In the genomic region with DNA sequence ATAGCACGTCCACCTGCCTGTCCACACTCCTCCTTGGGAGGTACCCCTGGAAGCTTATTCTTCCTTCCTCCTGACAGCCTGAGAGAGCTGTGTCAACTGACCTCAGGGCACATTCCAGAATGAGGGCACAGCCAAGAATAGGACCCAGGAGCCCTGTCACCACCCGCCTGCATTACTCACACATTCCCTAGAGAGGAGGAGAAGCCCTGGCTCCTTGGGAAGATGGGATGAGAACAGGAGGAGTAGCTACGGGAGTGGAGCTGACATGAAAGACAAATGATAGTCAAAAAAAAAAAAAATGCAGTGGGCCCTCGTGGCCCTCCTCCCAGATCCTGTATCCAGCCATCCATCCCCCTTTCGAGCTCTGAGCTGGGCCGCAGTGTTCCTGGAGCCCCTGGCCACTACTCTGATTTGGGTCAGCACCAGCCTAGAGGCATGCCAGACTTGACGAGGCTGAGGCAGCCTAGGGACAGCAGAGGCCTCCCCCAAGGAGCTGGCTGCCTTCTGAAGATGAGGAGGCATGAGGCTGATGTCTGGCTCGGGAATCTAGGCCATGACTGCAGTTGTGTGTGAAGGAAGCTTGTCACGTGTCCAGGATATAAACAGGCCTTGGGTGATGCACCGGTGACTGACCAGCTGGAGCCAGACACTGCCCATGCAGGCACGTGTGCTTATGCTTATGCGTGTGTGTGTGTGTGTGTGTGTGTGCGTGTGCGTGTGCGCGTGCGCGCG, we compare ENCODE assay signal across 9 mouse cellular contexts. TPM values are rescaled to one million over a fixed set of nuclear protein-coding genes. Genes with fewer than 3 reads are reported as not detected.
A peak's percentile ranks its signal among the peaks of the same experiment; 100 is the strongest.
DNase-seq lines count a peak whose midpoint lies in the region; ATAC-seq and TF ChIP-seq lines count a peak whose summit lies in the region.
"Had no signal": no experiment of that assay in that cellular context is flagged by ENCODE, and none has a peak within 500 bp of the region (broad histone marks: within the 10 kb centered on the region; RNA-seq: fewer than 3 reads in every experiment).

No protein-coding gene starts in this region.

- no peaks in the 10 kb centered on the region for H3K36me3 ChIP-seq in kidney, embryonic 15.5 days
- no peaks in the 10 kb centered on the region for H3K36me3 ChIP-seq in limb, embryonic 10.5 days

- no peak for TF ChIP-seq POLR2A in cerebellum, adult 2 months (IDR thresholded peaks at IDR 0.05; ENCODE audit: borderline replicate concordance, insufficient read depth, low read length)

- no peaks in the 10 kb centered on the region for H3K9me3 ChIP-seq in kidney, embryonic 15.5 days (replicated peaks)
- H3K9me3 ChIP-seq in limb, embryonic 10.5 days (replicated peaks), result no peaks in the 10 kb centered on the region

- H3K4me3 ChIP-seq in cerebellum, adult 2 months (replicated peaks; ENCODE audit: insufficient read depth, low read depth, low read length), result no peak overlapping the region
- no peak overlapping the region for H3K4me3 ChIP-seq in kidney, embryonic 15.5 days (replicated peaks)
- no peak overlapping the region for H3K4me3 ChIP-seq in limb, embryonic 10.5 days

- H3K27me3 ChIP-seq in cerebellum, adult 2 months (ENCODE audit: control insufficient read depth, insufficient read depth, low read length), result no peaks in the 10 kb centered on the region
- H3K27me3 ChIP-seq in kidney, embryonic 15.5 days, result no peaks in the 10 kb centered on the region; the same call in 1 of the 2 replicates
- no peaks in the 10 kb centered on the region for H3K27me3 ChIP-seq in limb, embryonic 10.5 days (ENCODE audit: low read depth, poor library complexity, severe bottlenecking)

- ATAC-seq in kidney, embryonic 15.5 days (replicated peaks; ENCODE audit: low FRiP score), result 0 out of 2 replicates have a peak, but pooled peaks have one; percentile 19
- ATAC-seq: midbrain, embryonic 16.5 days had no signal

- H3K27ac ChIP-seq in cerebellum, adult 2 months (ENCODE audit: insufficient read depth, low read length), result peak overlapping the region; percentile 57
- H3K27ac ChIP-seq in kidney, embryonic 15.5 days, result 0 out of 2 replicates have a peak overlapping the region, but pooled peaks have one; percentile 30
- H3K27ac ChIP-seq in limb, embryonic 10.5 days, result 0 out of 2 replicates have a peak overlapping the region, but pooled peaks have one; percentile 16

- H3K4me2 ChIP-seq in kidney, embryonic 15.5 days, result no peak overlapping the region

- peak in 1 of 2 experiments; percentile 64 for DNase-seq in cerebellum, adult 2 months
- no peak for DNase-seq in cerebellum, postnatal 4 days (ENCODE audit: low spot score in 2 of 2)
- no peak for DNase-seq in kidney, adult 8-10 months
- DNase-seq in brain, adult 2 months (ENCODE audit: low read depth, low spot score), result peak; percentile 86
- no peak for DNase-seq in limb, embryonic 10.5 days (ENCODE audit: low spot score)
- no peak for DNase-seq in right cerebral cortex, postnatal 14 days
- DNase-seq in layer of hippocampus, adult 9-10 months (ENCODE audit: low spot score), result no peak

- peaks cover 39% of the 10 kb centered on the region for H3K4me1 ChIP-seq in cerebellum, adult 2 months (ENCODE audit: control insufficient read depth, insufficient read depth, low read length)
- H3K4me1 ChIP-seq in kidney, embryonic 15.5 days, result peaks cover 13% of the 10 kb centered on the region
- peaks cover 33% of the 10 kb centered on the region for H3K4me1 ChIP-seq in limb, embryonic 10.5 days

- WGBS in cerebellum, adult 2 months, result 54% methylated on average over 19 of the region's 19 CpGs
- 63% methylated on average over 19 of the region's 19 CpGs for WGBS in kidney, embryonic 15.5 days
- WGBS in limb, embryonic 10.5 days, result 76% methylated on average over 19 of the region's 19 CpGs

- TF ChIP-seq CTCF in cerebellum, adult 2 months (IDR thresholded peaks at IDR 0.05; ENCODE audit: borderline replicate concordance, insufficient read depth, low read depth, low read length), result no peak

- no peak overlapping the region for H3K9ac ChIP-seq in kidney, embryonic 15.5 days

RNA-seq across cellular contexts. Expression of a gene that starts 13.8 kb away (rescaled TPM):
- polyA plus RNA-seq in cerebellum, adult 2 months (2012; rRNA removed), result 0.75 and 1.8 TPM in 2 replicates
- polyA plus RNA-seq in kidney, embryonic 15.5 days (2015; fragmentation: Nextera tagmentation; extraction: Ambion mirVana), result 2.4 and 3.4 TPM in 2 replicates
- 1.6 and 7.9 TPM in 2 replicates for polyA plus RNA-seq in limb, embryonic 10.5 days (2016; fragmentation: Nextera tagmentation; extraction: Ambion mirVana)

RNA-seq across cellular contexts. Expression of a gene that starts 20.7 kb away (rescaled TPM):
- 55.9 and 56.0 TPM in 2 replicates for polyA plus RNA-seq in cerebellum, adult 2 months (2012; rRNA removed)
- polyA plus RNA-seq in kidney, embryonic 15.5 days (2015; fragmentation: Nextera tagmentation; extraction: Ambion mirVana), result 36.6 and 40.8 TPM in 2 replicates
- polyA plus RNA-seq in limb, embryonic 10.5 days (2016; fragmentation: Nextera tagmentation; extraction: Ambion mirVana), result 15.0 and 22.5 TPM in 2 replicates

RNA-seq across cellular contexts. Expression of a gene that starts 49.7 kb away (rescaled TPM):
- not detected in 2 replicates for polyA plus RNA-seq in cerebellum, adult 2 months (2012; rRNA removed)
- polyA plus RNA-seq in kidney, embryonic 15.5 days (2015; fragmentation: Nextera tagmentation; extraction: Ambion mirVana), result not detected in 2 replicates
- polyA plus RNA-seq in limb, embryonic 10.5 days (2016; fragmentation: Nextera tagmentation; extraction: Ambion mirVana), result not detected in 2 replicates
